Mouse (Mus musculus) heart, embryonic 13.5 days (tissue): Measurements from ENCODE around the gene Slc50a1. TPM values are rescaled to one million over a fixed set of nuclear protein-coding genes. Genes with fewer than 3 reads are reported as not detected.

Experiments used
- ATAC-seq: fragments of 200-750 bp; cut with Nextera tagmentation; 2 replicates; pipeline ENCODE4 v1.8.0; 2017; ENCODE audit warnings: moderate TSS enrichment; ENCODE audit not compliant: insufficient number of reproducible peaks, low FRiP score, low TSS enrichment; ENCODE audit errors: extremely low read depth
- H3K27ac ChIP-seq: fragments of 300-500 bp; sonication (generic); replicated peaks from 2 replicates; pipeline ENCODE4 v1.5.1; 2015; ENCODE audit warnings: moderate library complexity, mild to moderate bottlenecking, inconsistent platforms
- H3K27me3 ChIP-seq: fragments of 300-500 bp; sonication (generic); replicated peaks from 2 replicates; pipeline ENCODE4 v1.6.1; 2015; ENCODE audit warnings: mild to moderate bottlenecking, inconsistent platforms
- H3K36me3 ChIP-seq: fragments of 300-500 bp; sonication (generic); 2 replicates; pipeline ENCODE4 v1.6.1; 2015; ENCODE audit warnings: mild to moderate bottlenecking, inconsistent platforms
- H3K4me1 ChIP-seq: fragments of 300-500 bp; sonication (generic); 2 replicates; pipeline ENCODE4 v1.6.1; 2015; ENCODE audit warnings: inconsistent platforms
- H3K4me2 ChIP-seq: fragments of 300-500 bp; sonication (generic); 2 replicates; pipeline ENCODE4 v1.6.1; 2015; ENCODE audit warnings: inconsistent platforms, mild to moderate bottlenecking, moderate library complexity
- H3K4me3 ChIP-seq: fragments of 300-500 bp; sonication (generic); 2 replicates; pipeline ENCODE4 v1.5.1; 2015; ENCODE audit warnings: moderate library complexity, mild to moderate bottlenecking, inconsistent platforms
- H3K9ac ChIP-seq: fragments of 300-500 bp; sonication (generic); 2 replicates; pipeline ENCODE4 v1.6.1; 2015; ENCODE audit warnings: inconsistent platforms, mild to moderate bottlenecking, moderate library complexity
- H3K9me3 ChIP-seq: fragments of 300-500 bp; sonication (generic); 2 replicates; pipeline ENCODE4 v1.6.1; 2016; ENCODE audit warnings: inconsistent platforms
- WGBS: fragments of 180-500 bp; shearing (Covaris S2); methylation state at CpG from one replicate; pipeline ENCODE4 v1.1.7; 2015; ENCODE audit warnings: mixed read lengths; 5-methylcytosine and 5-hydroxymethylcytosine counted together
- polyA plus RNA-seq: library from polyadenylated mRNA; unstranded; fragments of >200 nt; fragmentation: Nextera tagmentation; extraction: Ambion mirVana; gene quantifications from 2 replicates; pipeline ENCODE4 v1.2.1, GENCODE M21; 2015

The Slc50a1 gene
- 40.6 and 40.7 TPM in 2 replicates for polyA plus RNA-seq

GRCm38 (mm10) chr3:89270051-89270755 is at the start of gene Slc50a1:
Gene Slc50a1 (minus strand): TSS chr3:89270570.
- H3K27ac ChIP-seq, result peak within 1 kb of the TSS; percentile 87
- H3K27me3 ChIP-seq, result no peaks in the 10 kb centered on the region
- peak within 1 kb of the TSS; percentile 71 for H3K4me3 ChIP-seq
- H3K9me3 ChIP-seq, result no peaks in the 10 kb centered on the region
- 3% methylated on average over 39 of the region's 39 CpGs for WGBS
- H3K36me3 ChIP-seq, result peaks cover 41% of the 10 kb centered on the region
- peak within 1 kb of the TSS; percentile 87 for H3K9ac ChIP-seq
- H3K4me2 ChIP-seq, result peak within 1 kb of the TSS; percentile 78
- H3K4me1 ChIP-seq, result peaks cover 52% of the 10 kb centered on the region
- ATAC-seq, result peak; percentile 45; the same call in 1 of the 2 replicates

- no peaks in the 10 kb centered on the region for H3K9me3 ChIP-seq
- H3K4me2 ChIP-seq, result peak overlapping the region; percentile 99
- 3% methylated on average over 53 of the region's 58 CpGs for WGBS
- no peak for ATAC-seq
- H3K27ac ChIP-seq, result no peak overlapping the region
- H3K9ac ChIP-seq, result peak overlapping the region; percentile 67
- peaks cover 84% of the 10 kb centered on the region for H3K27me3 ChIP-seq
- H3K36me3 ChIP-seq, result no peaks in the 10 kb centered on the region
- peaks cover 57% of the 10 kb centered on the region for H3K4me1 ChIP-seq
- H3K4me3 ChIP-seq, result peak overlapping the region; percentile 70
Measured at GRCm38 (mm10) chr3:89319591-89320350, 49.4 kb upstream of the Slc50a1 start.

GRCm38 (mm10) chr3:89318971-89319590 is 48.7 kb upstream of the Slc50a1 start:
- no peak overlapping the region for H3K27ac ChIP-seq
- H3K9me3 ChIP-seq, result no peaks in the 10 kb centered on the region
- peaks cover 82% of the 10 kb centered on the region for H3K27me3 ChIP-seq
- peak overlapping the region; percentile 70 for H3K4me3 ChIP-seq
- no peaks in the 10 kb centered on the region for H3K36me3 ChIP-seq
- H3K9ac ChIP-seq, result peak overlapping the region; percentile 67
- H3K4me2 ChIP-seq, result peak overlapping the region; percentile 99
- H3K4me1 ChIP-seq, result peaks cover 64% of the 10 kb centered on the region
- no peak for ATAC-seq
- 11% methylated on average over 21 of the region's 21 CpGs for WGBS

GRCm38 (mm10) chr3:89318316-89318715 is 47.9 kb upstream of the Slc50a1 start:
- 74% methylated on average over 8 of the region's 8 CpGs for WGBS

GRCm38 (mm10) chr3:89317246-89317645 is 46.9 kb upstream of the Slc50a1 start:
- Histone ChIP-seq H3K36me3 (no peaks in the 10 kb centered on the region), H3K27me3 (peaks cover 64% of the 10 kb centered on the region)

More at GRCm38 (mm10) chr3:89318316-89318715, 47.9 kb upstream of the Slc50a1 start:
- ATAC-seq, result no peak
- Histone ChIP-seq H3K27me3 (peaks cover 74% of the 10 kb centered on the region), H3K36me3 (no peaks in the 10 kb centered on the region), H3K27ac (no peak overlapping the region), H3K4me3 (no peak overlapping the region), H3K4me1 (peaks cover 65% of the 10 kb centered on the region), H3K4me2 (no peak overlapping the region), H3K9ac (no peak overlapping the region), H3K9me3 (no peaks in the 10 kb centered on the region)

GRCm38 (mm10) chr3:89316833-89317232 is 46.5 kb upstream of the Slc50a1 start:
- Histone ChIP-seq H3K27ac (no peak overlapping the region), H3K36me3 (no peaks in the 10 kb centered on the region), H3K27me3 (peaks cover 59% of the 10 kb centered on the region), H3K9ac (0 out of 2 replicates have a peak overlapping the region, but pooled peaks have one; percentile 17), H3K4me3 (no peak overlapping the region), H3K4me1 (peaks cover 57% of the 10 kb centered on the region), H3K4me2 (peak overlapping the region; percentile 69; the same call in 1 of the 2 replicates), H3K9me3 (no peaks in the 10 kb centered on the region)
- ATAC-seq, result no peak
- 3% methylated on average over 4 of the region's 4 CpGs for WGBS

More at GRCm38 (mm10) chr3:89317246-89317645, 46.9 kb upstream of the Slc50a1 start:
- Histone ChIP-seq H3K9me3 (no peaks in the 10 kb centered on the region), H3K4me1 (peaks cover 61% of the 10 kb centered on the region), H3K4me2 (peak overlapping the region; percentile 25; the same call in 1 of the 2 replicates), H3K4me3 (no peak overlapping the region), H3K27ac (no peak overlapping the region), H3K9ac (no peak overlapping the region)
- 53% methylated on average over 6 of the region's 6 CpGs for WGBS
- no peak for ATAC-seq

- Histone ChIP-seq H3K27me3 (peaks cover 53% of the 10 kb centered on the region), H3K4me2 (peak overlapping the region; percentile 69), H3K9me3 (no peaks in the 10 kb centered on the region; the same call in 1 of the 2 replicates), H3K4me3 (peak overlapping the region; percentile 45), H3K27ac (no peak overlapping the region), H3K9ac (peak overlapping the region; percentile 71), H3K4me1 (peaks cover 51% of the 10 kb centered on the region), H3K36me3 (no peaks in the 10 kb centered on the region)
- ATAC-seq, result no peak
- 20% methylated on average over 40 of the region's 40 CpGs for WGBS
Measured at GRCm38 (mm10) chr3:89315930-89316831, 45.8 kb upstream of the Slc50a1 start.

GRCm38 (mm10) chr3:89315195-89315929 is 45.0 kb upstream of the Slc50a1 start:
- H3K4me1 ChIP-seq, result peaks cover 42% of the 10 kb centered on the region

GRCm38 (mm10) chr3:89314791-89315190 is 44.4 kb upstream of the Slc50a1 start:
- no peaks in the 10 kb centered on the region; the same call in 1 of the 2 replicates for H3K9me3 ChIP-seq
- 36% methylated on average over 2 of the region's 2 CpGs for WGBS
- H3K9ac ChIP-seq, result peak overlapping the region; percentile 71
- H3K4me2 ChIP-seq, result peak overlapping the region; percentile 69
- H3K4me1 ChIP-seq, result peaks cover 37% of the 10 kb centered on the region
- H3K36me3 ChIP-seq, result no peaks in the 10 kb centered on the region
- no peak for ATAC-seq
- H3K4me3 ChIP-seq, result peak overlapping the region; percentile 45; the same call in 1 of the 2 replicates
- H3K27ac ChIP-seq, result no peak overlapping the region
- peaks cover 39% of the 10 kb centered on the region for H3K27me3 ChIP-seq

More at GRCm38 (mm10) chr3:89315195-89315929, 45.0 kb upstream of the Slc50a1 start:
- Histone ChIP-seq H3K27me3 (peaks cover 45% of the 10 kb centered on the region), H3K27ac (no peak overlapping the region), H3K4me2 (peak overlapping the region; percentile 69), H3K9me3 (no peaks in the 10 kb centered on the region; the same call in 1 of the 2 replicates), H3K36me3 (no peaks in the 10 kb centered on the region), H3K9ac (peak overlapping the region; percentile 71), H3K4me3 (peak overlapping the region; percentile 45)
- WGBS, result 9% methylated on average over 22 of the region's 26 CpGs
- ATAC-seq, result no peak

GRCm38 (mm10) chr3:89314340-89314739 is 44.0 kb upstream of the Slc50a1 start:
- Histone ChIP-seq H3K36me3 (no peaks in the 10 kb centered on the region), H3K4me2 (no peak overlapping the region), H3K27me3 (peaks cover 34% of the 10 kb centered on the region), H3K4me1 (peaks cover 32% of the 10 kb centered on the region), H3K9ac (no peak overlapping the region; the same call in 1 of the 2 replicates), H3K4me3 (no peak overlapping the region), H3K27ac (0 out of 2 replicates have a peak overlapping the region, but pooled peaks have one; percentile 0), H3K9me3 (no peaks in the 10 kb centered on the region; the same call in 1 of the 2 replicates)
- no peak for ATAC-seq
- 43% methylated on average over 5 of the region's 5 CpGs for WGBS
